Mouse (Mus musculus): ENCODE results near the gene Spaca6.
"Not testable (repeated sequence)": the region's sequence is repeated elsewhere in the genome, so short reads cannot be mapped to it uniquely, and the experiment has no call there.

Spaca6 gene

DNA sequence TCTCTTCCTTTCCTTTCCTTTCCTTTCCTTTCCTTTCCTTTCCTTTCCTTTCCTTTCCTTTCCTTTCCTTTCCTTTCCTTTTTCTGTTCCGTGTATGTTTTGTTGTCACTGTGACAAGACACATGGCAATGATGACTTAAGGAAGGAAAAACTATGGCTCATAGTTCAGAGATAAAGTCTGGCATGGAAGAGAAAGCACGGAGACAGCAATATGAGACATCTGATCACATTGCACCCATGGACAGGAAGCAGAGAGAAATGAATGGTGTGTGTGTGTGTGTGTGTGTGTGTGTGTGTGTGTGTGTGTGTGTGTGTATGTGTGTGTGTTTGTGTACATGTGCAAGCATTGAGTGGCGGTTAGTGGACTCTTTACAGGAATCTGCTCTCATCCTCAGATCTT, 17.6 kb downstream of the Spaca6 start:
- DNase-seq (ENCODE audit: low spot score), result not testable (repeated sequence)

DNA sequence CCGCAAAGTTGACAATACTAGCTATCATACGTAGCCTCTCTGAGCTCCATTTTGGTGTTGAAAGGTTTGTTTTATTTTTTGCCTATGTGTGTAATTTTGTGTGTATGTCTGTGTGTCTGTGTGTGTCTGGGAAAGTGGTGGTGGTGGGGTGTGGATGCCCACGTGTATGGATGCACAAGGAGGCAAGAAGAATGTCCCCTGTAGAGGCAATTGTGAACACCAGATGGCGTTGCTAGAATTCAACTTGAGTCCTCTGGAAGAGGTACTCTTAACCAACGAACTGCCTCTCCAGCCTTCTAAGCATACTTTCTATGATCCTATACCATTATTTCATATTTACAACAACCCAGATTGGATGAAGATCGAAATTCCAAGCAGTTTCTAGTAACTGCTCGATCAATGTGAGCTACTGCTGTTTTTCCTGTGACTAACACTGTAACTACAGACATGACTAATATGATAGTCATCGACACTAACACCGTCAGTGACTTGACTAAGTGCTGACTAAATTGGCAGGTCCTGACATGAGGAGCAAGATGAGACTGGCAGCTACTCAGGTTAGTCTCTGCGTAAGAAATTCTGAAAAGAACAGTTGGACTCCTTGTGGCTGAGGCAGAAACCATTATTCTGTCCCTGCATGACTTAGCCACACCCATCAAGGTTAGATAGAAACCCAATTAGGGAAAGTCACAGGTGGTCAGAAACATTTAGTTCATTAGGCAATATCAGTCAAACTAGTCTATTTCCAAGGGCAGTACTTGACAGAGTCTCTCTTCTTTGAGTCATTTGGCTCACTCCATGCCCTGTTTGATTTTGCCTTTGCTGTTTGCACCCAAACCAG, 18.4 kb downstream of the Spaca6 start:
- DNase-seq (ENCODE audit: low spot score), result no peak

DNA sequence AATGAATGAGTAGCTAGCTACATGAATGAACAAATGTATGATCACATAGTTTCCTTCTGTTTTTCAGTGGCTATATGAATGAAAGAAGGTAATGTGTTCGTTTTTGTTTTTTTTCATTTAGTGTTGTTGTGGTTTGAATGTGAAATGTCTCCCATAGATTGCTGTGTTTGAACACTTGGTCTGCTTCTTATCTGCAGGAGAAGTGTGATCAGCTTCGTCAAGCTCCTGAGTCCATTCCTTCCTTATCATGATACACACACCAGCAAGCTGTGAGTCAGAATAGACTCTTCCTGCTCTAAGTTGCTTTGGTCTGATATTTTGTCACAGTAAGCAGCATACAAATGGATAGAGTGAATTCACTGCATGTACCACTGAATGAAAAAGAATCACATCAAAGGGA, 22.0 kb downstream of the Spaca6 start:
- no peak for DNase-seq (ENCODE audit: low spot score)

DNA sequence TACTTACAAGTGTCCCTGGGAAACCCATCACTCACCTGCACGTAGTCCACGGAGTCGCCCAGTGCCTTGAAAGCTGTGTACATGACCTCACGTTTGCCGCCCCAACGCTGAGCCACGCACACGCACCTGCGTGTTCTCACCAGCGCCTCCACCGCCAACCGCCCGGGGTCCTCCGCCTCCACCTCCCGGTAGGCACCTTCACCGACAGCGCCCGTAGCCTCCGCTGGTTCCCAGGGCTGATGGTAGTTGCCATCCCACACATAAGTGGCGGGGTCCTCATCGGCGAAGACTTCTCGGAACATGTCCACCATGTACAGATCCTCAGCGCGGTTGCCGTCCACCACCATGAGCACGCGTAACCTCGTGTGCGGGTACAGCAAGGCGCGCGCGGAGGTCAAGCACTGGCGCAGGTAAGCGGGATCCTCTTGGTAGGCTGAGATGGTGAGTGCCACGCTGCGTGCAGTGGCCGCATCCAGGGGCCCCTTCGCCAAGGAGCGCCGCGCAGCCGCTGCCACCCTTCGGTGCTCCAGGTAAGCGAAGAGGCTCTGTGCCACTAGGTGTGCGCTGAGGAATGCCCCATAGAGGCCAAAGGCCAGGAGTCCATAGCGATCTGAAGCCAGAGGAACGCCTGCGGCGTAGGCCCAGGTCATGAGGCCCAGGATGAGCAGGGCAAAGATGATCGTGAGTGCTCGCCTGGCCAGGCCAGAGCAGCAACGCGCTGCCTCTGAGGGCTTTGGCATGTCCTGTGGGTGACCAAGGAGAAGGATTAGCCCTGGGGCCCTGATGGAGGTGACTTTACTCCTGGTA, 23.2 kb downstream of the Spaca6 start:
- no peak for DNase-seq (ENCODE audit: low spot score)

DNA sequence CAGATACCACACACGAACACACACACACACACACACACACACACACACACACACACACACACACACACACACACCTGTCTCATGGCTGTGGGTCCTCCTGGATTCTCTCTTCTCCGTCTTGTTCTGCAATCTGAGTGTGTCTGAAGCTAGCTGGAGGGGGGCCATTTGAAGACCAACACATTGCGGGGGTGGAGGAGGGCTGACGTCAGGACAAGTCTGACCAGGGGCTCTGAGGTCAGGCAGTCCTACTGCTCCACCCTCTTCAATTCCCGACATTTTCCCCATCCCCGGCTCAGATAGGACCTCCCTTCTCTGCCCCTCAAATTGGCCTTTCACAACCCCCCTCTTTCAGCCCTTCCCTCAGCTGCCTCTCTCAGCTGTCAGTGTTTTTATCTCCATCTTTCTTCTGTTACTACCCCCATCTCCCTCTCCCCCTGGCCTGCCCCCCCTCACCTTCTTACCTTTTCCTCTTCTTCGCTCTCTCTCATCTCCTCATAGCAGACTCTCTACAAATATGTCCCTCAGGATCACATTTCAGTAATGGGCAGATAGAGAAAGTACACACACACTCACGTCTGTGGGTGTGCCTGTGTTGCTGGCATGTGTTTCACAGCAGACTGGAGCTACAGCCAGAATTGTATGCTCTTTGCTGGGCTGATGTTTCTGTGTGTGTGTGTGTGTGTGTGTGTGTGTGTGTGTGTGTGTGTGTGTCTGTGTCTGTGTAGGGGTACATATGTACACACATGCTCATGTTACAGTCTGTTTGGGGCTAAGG, 28.3 kb downstream of the Spaca6 start, which contains the start of gene Has1:
TSS of gene Has1 (minus strand) at position 142 of the 775 bp plus-strand sequence.
- no peak for DNase-seq (ENCODE audit: low spot score)

DNA sequence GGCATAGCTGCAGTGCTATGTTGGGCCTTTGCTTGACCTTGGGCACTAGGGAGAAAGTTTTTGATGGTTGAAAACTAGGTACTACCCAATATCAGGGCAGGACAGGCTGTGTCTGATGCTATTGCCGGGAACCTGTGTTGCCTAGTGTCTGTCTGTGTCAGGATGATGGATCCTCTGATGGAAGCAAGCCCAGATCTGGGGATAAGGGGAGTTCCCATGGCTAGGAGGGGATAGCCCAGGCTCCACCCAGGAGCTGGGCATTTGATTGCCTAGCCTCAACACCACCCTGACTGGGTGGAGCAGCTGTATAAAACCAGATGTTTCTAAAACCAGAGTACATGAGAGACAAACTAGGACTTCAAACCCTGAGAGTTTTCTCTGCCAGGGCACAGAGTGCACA, 29.7 kb downstream of the Spaca6 start:
- DNase-seq (ENCODE audit: low spot score), result no peak

DNA sequence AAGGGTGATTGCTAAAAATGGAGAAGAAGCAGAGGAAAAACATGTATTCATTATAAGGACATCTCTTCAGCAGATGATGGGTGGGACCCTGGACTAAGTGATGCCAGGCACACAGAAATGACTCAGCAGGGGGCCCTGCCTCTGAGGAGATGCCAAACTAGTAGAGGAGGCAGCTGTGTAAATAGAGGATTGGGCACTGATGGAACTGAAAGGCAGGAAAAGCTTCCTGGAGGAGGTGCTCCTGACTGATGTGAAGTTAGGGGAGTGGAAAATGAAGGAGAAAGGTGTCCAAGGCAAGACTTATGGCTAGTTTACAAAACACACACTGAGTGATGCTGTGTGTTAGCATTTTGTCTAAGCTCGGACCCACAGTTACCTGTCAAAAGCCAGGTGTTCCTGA, 30.5 kb downstream of the Spaca6 start:
- no peak for DNase-seq (ENCODE audit: low spot score)

DNA sequence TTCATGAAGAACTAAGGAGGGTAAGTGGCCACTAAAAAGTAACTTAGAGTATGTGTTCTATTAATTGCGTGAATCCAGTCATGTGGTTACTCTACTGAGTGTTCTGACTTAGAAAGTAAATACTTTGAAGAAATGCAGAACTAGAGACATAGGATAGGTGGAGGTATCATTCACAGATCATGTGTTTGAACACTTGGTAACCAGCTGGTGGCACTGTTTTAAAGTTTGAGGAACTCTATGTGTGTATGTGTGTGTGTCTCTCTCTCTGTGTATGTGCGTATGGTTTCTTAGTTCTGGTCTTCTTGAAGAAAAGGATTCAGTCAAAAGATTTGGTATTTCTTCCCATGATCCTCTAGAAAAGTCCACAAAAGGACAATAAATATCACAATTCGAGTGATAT, 33.2 kb downstream of the Spaca6 start:
- no peak for DNase-seq (ENCODE audit: low spot score)

DNA sequence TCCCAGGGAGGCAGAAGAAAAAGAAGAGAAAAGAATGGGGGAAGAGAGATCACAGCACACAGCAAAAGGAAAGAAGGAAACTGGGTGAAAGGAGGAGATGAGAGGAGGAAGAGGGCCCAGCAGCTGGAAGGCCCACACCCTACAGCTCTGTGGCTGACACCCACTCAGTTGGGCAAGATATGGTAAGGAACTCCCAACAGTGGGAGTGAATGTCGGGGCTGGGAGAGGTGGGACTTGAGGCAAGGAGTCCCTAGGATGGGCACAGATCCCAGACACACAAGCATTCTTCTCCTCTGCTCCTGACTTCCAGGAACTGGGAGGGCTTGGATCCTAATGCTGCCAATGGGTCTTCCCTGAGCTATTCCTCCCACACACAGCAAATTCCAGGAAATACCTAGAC, 35.4 kb downstream of the Spaca6 start:
- DNase-seq (ENCODE audit: low spot score), result no peak

DNA sequence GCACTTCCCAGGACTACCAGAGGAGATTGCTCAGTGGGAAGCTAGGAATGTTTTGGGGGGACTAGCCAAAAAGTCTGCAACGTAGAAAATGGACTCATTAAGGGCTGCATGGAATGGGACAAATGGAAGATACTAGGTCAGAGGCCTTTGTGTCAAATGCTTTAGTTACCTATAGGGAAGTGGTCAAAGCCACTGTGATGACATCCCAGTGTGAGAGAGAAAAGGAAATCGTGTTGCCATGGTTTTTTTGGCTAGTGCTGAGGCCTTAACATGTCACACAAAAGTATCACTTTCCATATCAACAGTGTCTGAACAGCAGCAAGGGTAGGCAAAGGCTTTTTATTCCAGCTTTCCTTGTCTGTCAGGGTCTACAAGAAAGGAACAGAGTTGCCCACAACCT, 38.2 kb downstream of the Spaca6 start:
- no peak for DNase-seq (ENCODE audit: low spot score)

DNA sequence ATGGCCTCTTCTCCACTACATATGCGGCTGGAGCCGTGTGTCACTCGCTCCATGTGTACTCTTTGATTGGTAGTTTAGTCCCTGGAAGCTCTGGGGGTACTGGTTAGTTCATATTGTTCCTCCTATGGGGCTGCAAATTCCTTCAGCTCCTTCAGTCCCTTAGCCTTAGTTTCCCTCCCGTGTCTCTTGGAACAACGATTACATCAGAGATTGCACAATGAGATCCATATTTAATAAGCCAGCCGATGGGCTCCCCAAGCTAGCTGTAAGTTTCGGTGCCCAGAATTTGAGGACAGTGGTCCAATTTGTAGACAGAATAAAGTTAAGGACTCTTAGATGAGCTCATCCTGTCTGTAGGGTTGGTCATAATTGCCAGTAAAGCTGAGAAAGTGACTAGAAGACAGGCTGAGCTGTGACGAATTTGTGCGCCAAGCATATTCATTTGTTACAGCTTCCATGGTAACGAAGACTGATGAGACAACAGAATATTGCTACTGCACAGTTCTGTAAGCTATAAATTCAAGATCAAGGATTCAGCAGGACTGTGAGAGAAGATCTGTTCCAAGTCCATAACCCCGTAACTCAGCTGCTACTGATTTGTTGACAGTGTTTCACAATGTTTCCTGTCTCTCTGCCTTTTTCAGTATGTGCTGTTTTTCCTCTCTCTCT, 40.0 kb downstream of the Spaca6 start:
- DNase-seq (ENCODE audit: low spot score), result no peak

DNA sequence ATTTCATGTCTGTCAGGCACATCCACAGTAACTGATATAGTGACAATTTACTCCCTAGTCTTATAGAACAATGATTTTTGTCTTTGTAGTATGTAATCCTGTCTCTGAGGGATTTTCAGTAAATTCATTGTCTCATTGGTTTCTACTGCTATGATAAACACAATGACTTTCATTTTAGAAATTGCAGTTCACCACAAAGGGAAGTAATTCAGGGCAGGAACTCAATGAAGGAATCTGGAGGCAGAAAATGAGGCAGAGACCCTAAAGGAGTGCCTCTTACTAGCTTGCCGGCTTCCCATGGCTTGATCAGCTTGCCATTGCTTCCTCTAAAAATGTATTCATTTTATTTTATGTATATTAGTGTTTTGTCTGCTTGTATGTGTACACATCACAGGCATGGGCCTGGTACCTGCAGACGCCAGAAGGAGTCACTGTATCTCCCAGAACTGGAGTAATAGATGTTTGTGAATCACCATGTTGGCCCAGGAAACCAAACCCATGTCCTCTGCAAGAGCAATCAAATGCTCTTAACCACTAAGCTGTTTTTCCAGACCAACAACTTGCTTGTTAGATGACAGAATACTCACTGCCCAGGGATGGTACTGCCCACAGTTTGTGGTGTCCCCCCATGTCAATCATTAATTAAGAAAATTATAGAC, 44.1 kb downstream of the Spaca6 start:
- DNase-seq (ENCODE audit: low spot score), result no peak

DNA sequence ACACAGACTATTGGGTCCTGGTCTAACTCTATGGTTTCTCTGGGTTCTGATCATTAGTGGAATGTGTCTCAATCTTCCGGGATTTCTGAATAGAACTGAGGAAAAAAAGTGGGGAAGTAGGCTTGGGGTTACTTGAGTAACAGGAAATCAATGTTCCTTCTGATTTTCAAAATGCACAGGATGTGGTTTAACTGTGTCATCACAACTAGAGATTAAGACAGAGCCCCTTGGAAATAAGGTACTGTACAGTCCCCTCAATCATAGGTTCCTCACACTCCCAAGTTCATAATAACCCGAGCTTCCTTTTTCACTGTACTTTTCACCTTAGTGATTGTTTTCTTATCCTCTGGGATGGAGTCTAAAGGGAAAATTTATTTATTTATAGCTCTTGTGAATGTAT, 44.7 kb downstream of the Spaca6 start:
- DNase-seq (ENCODE audit: low spot score), result no peak

DNA sequence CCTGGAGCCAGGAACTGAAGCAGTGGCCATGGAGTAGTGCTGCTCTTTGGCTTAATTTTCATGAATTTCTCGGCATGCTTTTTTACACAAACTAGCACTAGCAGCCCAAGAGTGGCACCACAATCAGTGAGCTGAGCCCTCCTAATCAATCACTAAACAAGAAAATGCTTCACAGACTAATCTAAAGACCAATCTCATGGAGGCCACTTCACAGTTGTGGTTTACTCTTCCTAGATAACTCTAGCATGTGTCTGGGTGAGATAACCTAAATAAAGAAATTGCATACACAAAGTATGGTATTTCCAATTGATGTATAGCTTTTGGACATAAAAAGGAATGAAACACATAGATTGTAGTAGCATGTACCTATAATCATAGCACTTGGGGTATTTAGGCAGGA, 52.4 kb downstream of the Spaca6 start:
- no peak for DNase-seq (ENCODE audit: low spot score)

DNA sequence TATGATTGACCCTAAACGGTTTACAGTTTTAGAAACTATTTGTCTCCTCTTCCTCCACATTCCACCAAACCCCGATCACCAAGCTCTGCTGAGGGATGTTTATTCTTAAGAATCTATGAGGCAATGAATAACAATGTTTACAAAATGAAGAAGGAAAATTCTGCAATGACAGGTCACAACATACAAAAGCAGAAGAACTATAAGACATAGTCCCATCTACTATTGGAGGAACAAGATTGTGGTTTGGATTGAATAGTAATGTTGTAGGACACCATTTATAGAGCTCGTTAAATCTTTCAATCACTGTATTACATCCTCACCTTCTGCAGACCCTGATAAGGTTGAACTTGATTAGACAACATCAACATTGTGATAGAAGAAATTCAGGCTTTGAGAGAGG, 55.7 kb downstream of the Spaca6 start:
- no peak for DNase-seq (ENCODE audit: low spot score)

DNA sequence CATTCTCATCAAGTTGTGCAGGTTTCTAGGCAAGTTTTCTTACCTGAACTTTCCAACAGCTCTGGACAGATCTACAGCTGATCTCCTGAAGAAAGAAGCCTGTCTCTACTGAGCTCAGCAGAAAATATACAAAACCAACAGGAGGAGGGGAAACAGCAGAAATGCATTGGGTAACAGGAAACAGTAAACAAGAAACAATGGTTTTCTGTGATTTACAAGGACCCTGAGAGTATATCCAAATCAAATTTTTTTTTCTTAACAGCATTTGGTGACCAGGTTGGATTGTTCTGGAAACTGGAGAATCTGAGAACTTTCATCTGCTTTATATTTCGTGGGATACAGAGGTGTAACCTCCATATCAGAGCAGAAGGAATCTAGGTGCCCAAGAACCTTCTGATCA, 56.9 kb downstream of the Spaca6 start, which contains the start of gene Fpr1:
TSS of gene Fpr1 (minus strand) at position 101 of the 400 bp plus-strand sequence.
- DNase-seq (ENCODE audit: low spot score), result no peak

DNA sequence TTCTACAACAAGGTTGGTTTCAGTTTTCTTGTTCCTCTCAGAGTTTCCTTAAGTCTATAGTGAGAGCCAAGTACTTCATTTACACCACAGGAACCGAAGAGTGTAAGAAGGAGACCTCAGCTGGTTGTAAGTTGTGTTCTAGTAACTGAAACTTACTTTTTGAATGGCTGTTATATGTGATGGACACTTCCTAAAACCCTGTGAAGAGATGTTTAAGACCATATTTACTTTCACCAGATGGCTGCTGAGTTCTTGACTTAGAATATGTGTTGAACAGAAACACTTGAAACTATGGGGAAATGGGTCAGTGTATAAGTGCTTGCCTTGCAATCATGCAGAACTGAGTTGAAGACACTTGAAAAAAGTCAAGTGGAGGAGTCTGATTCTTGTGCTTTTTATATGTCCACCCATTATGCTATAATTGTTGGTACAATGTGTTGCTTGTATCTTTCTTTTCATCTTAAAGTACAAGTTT, 60.9 kb downstream of the Spaca6 start, which contains the start of the genes Fpr2 and Fpr3:
TSS of gene Fpr2 (plus strand) at position 51 of the 475 bp plus-strand sequence.
TSS of gene Fpr3 (plus strand) at position 79 of the 475 bp plus-strand sequence.
- no peak for DNase-seq (ENCODE audit: low spot score)

DNA sequence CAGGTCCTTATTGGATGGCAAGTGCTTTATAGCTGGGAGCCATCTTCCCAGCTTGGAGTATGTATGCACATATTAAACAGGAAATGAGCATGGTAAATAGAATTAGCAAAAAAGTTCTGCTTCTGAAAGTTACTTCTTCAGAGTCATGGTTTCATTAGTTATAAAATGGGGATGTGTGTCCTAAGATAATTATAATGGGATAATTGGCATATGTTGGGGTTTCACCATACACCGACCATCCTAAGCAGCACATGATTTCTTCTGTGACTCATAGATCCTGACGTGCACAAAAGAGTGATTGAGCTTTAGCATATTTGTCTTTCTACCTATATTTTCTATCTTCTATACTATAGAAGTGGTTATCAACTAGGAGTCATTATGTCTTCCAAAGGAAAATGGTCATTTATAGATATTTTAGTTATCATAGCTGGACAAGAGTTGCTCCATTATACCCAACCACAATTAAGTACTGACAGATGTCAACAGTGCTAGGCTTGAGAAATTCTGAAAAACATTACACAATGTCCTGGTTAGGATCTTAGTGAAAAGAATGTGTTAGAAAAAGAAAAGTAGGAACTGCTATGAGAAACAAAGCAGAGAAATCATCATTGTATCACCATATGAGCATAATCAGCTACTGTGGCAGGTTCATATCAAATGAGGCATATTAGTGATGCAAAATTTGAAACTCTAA, 62.9 kb downstream of the Spaca6 start:
- no peak for DNase-seq (ENCODE audit: low spot score)
